In the genomic region with DNA sequence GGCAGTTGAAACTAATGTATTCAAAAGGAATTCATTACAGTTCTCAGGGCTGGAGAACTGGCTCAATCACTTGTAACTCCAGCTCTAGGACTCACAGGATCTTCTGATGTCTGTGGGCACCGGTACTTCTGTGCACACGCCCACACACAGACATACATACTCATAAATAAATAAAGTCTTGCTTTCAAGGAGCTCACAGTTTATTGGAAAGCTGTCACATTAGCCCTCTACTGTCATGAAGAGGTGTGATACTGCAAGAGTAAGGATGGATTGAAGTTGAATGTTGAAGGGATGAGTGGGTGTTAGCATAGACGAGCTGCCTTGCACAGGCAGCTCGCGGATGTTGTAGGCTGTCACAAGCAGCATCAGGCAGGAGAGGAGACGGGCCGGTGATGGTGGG, we compare ENCODE assay signal across 31 mouse cellular contexts. TPM values are rescaled to one million over a fixed set of nuclear protein-coding genes. Genes with fewer than 3 reads are reported as not detected.
DNase-seq lines count a peak whose midpoint lies in the region; ATAC-seq and TF ChIP-seq lines count a peak whose summit lies in the region.
"Had no signal": no experiment of that assay in that cellular context is flagged by ENCODE, and none has a peak within 500 bp of the region (broad histone marks: within the 10 kb centered on the region; RNA-seq: fewer than 3 reads in every experiment).

No protein-coding gene starts in this region.

- TF ChIP-seq CTCF in liver, postnatal 0 days (IDR thresholded peaks at IDR 0.05; ENCODE audit: low read depth) = no peak
- no peak for TF ChIP-seq CTCF in olfactory bulb, adult 2 months (IDR thresholded peaks at IDR 0.05; ENCODE audit: insufficient read depth, low read depth, low read length)

- H3K27ac ChIP-seq in liver, embryonic 12.5 days = peak overlapping the region; percentile 47
- H3K27ac ChIP-seq in liver, postnatal 0 days (ENCODE audit: low read depth) = no peak overlapping the region
- H3K27ac ChIP-seq in olfactory bulb, adult 2 months (ENCODE audit: insufficient read depth, low read depth, low read length) = 0 out of 2 replicates have a peak overlapping the region, but pooled peaks have one; percentile 84
- H3K27ac ChIP-seq in kidney, embryonic 15.5 days = no peak overlapping the region
- H3K27ac ChIP-seq in heart, embryonic 10.5 days = no peak overlapping the region
- H3K27ac ChIP-seq: forebrain, embryonic 13.5 days; hindbrain, embryonic 12.5 days; hindbrain, postnatal 0 days; limb, embryonic 10.5 days; limb, embryonic 15.5 days; liver, embryonic 14.5 days; midbrain, embryonic 10.5 days; midbrain, embryonic 15.5 days; neural tube, embryonic 12.5 days had no signal

- TF ChIP-seq POLR2A in olfactory bulb, adult 2 months (IDR thresholded peaks at IDR 0.05; ENCODE audit: insufficient read depth, low read depth, low read length) = no peak

- TF ChIP-seq EP300 in liver, postnatal 0 days (IDR thresholded peaks at IDR 0.05; ENCODE audit: low read depth) = no peak

- H3K9ac ChIP-seq in liver, embryonic 12.5 days = no peak overlapping the region
- H3K9ac ChIP-seq in liver, postnatal 0 days (replicated peaks) = no peak overlapping the region
- no peak overlapping the region for H3K9ac ChIP-seq in kidney, embryonic 15.5 days
- H3K9ac ChIP-seq: forebrain, embryonic 13.5 days; hindbrain, embryonic 12.5 days; limb, embryonic 15.5 days; liver, embryonic 14.5 days; lung, embryonic 14.5 days; midbrain, embryonic 15.5 days; neural tube, embryonic 12.5 days had no signal

- peaks cover 38% of the 10 kb centered on the region for H3K4me1 ChIP-seq in liver, embryonic 12.5 days
- H3K4me1 ChIP-seq in liver, postnatal 0 days (ENCODE audit: insufficient read depth) = peaks cover 16% of the 10 kb centered on the region; the same call in 1 of the 2 replicates
- peaks cover 23% of the 10 kb centered on the region for H3K4me1 ChIP-seq in olfactory bulb, adult 2 months (ENCODE audit: control insufficient read depth, insufficient read depth, low read length)
- no peaks in the 10 kb centered on the region for H3K4me1 ChIP-seq in kidney, embryonic 15.5 days
- peaks cover 6% of the 10 kb centered on the region; the same call in 1 of the 2 replicates for H3K4me1 ChIP-seq in heart, embryonic 10.5 days
- H3K4me1 ChIP-seq: forebrain, embryonic 13.5 days; hindbrain, embryonic 12.5 days; midbrain, embryonic 10.5 days; midbrain, embryonic 15.5 days; neural tube, embryonic 12.5 days had no signal

- no peak overlapping the region for H3K4me3 ChIP-seq in liver, embryonic 12.5 days
- H3K4me3 ChIP-seq in liver, postnatal 0 days (ENCODE audit: low read depth, low read length) = no peak overlapping the region
- no peak overlapping the region for H3K4me3 ChIP-seq in olfactory bulb, adult 2 months (ENCODE audit: insufficient read depth, low read depth, low read length)
- H3K4me3 ChIP-seq in kidney, embryonic 15.5 days (replicated peaks) = no peak overlapping the region
- H3K4me3 ChIP-seq in heart, embryonic 10.5 days = no peak overlapping the region
- H3K4me3 ChIP-seq: forebrain, embryonic 13.5 days; hindbrain, embryonic 12.5 days; limb, embryonic 10.5 days; limb, embryonic 15.5 days; midbrain, embryonic 10.5 days; midbrain, embryonic 15.5 days; neural tube, embryonic 12.5 days had no signal

- H3K4me2 ChIP-seq in liver, embryonic 12.5 days = no peak overlapping the region
- H3K4me2 ChIP-seq in liver, postnatal 0 days (ENCODE audit: low read depth, low read length) = no peak overlapping the region
- H3K4me2 ChIP-seq in kidney, embryonic 15.5 days = no peak overlapping the region
- H3K4me2 ChIP-seq: forebrain, embryonic 13.5 days; hindbrain, embryonic 12.5 days; limb, embryonic 15.5 days; lung, embryonic 14.5 days; midbrain, embryonic 15.5 days; neural tube, embryonic 12.5 days had no signal

- peak; percentile 29 to 49 for DNase-seq in frontal cortex, postnatal 36 days (ENCODE audit: low spot score in 2 of 2)
- no peak for DNase-seq in frontal cortex, postnatal 10 days (ENCODE audit: low spot score in 2 of 2)
- DNase-seq in liver, postnatal 0 days = no peak
- peak; percentile 74 for DNase-seq in brain, adult 2 months (ENCODE audit: low read depth, low spot score)
- DNase-seq in heart, embryonic 10.5 days (ENCODE audit: low spot score) = no peak
- DNase-seq: adrenal gland, postnatal 25 days; cerebellum, adult 18-20 months; cerebellum, postnatal 14 days; gastrocnemius, postnatal 14 days; heart, postnatal 36 days; kidney, postnatal 36 days; layer of hippocampus, postnatal 36 days; lung, embryonic 14.5 days; lung, postnatal 14 days; right cerebral cortex, postnatal 25 days; spleen, adult 18-20 months; thymus, adult 18-20 months; thymus, postnatal 25 days had no signal

- ATAC-seq in liver, embryonic 12.5 days = no peak
- no peak for ATAC-seq in liver, postnatal 0 days
- no peak for ATAC-seq in kidney, embryonic 15.5 days (replicated peaks; ENCODE audit: low FRiP score)
- ATAC-seq: forebrain, embryonic 13.5 days; hindbrain, postnatal 0 days; intestine, postnatal 0 days; midbrain, embryonic 15.5 days had no signal

- H3K36me3 ChIP-seq in liver, embryonic 12.5 days = peaks cover 25% of the 10 kb centered on the region
- H3K36me3 ChIP-seq in liver, postnatal 0 days (replicated peaks; ENCODE audit: insufficient read depth, low read length) = no peaks in the 10 kb centered on the region
- H3K36me3 ChIP-seq in kidney, embryonic 15.5 days = peaks cover 4% of the 10 kb centered on the region; the same call in 1 of the 2 replicates
- H3K36me3 ChIP-seq in heart, embryonic 10.5 days = peaks cover 12% of the 10 kb centered on the region; the same call in 1 of the 2 replicates
- H3K36me3 ChIP-seq: midbrain, embryonic 15.5 days had no signal

- no peaks in the 10 kb centered on the region; the same call in 1 of the 2 replicates for H3K27me3 ChIP-seq in liver, embryonic 12.5 days (replicated peaks)
- no peaks in the 10 kb centered on the region for H3K27me3 ChIP-seq in liver, postnatal 0 days (ENCODE audit: insufficient read depth, low read length)
- H3K27me3 ChIP-seq in kidney, embryonic 15.5 days = no peaks in the 10 kb centered on the region
- H3K27me3 ChIP-seq in heart, embryonic 10.5 days (ENCODE audit: insufficient read depth, poor library complexity, severe bottlenecking) = no peaks in the 10 kb centered on the region; the same call in 1 of the 2 replicates
- H3K27me3 ChIP-seq: forebrain, embryonic 13.5 days; hindbrain, embryonic 12.5 days; limb, embryonic 15.5 days; midbrain, embryonic 15.5 days; neural tube, embryonic 12.5 days had no signal

- H3K9me3 ChIP-seq in liver, embryonic 12.5 days (replicated peaks) = no peaks in the 10 kb centered on the region
- H3K9me3 ChIP-seq in liver, postnatal 0 days (ENCODE audit: low read length) = no peaks in the 10 kb centered on the region
- no peaks in the 10 kb centered on the region for H3K9me3 ChIP-seq in kidney, embryonic 15.5 days (replicated peaks)
- H3K9me3 ChIP-seq in heart, embryonic 10.5 days = no peaks in the 10 kb centered on the region
- H3K9me3 ChIP-seq: forebrain, embryonic 13.5 days; hindbrain, embryonic 12.5 days; limb, embryonic 10.5 days; limb, embryonic 15.5 days; midbrain, embryonic 15.5 days; neural tube, embryonic 12.5 days had no signal

- WGBS in liver, embryonic 12.5 days (ENCODE audit: insufficient replicate concordance) = 83% methylated on average over 7 of the region's 7 CpGs
- WGBS in liver, postnatal 0 days (ENCODE audit: insufficient replicate concordance) = 81% methylated on average over 7 of the region's 7 CpGs
- WGBS in olfactory bulb, adult 2 months = 72% methylated on average over 7 of the region's 7 CpGs
- WGBS in kidney, embryonic 15.5 days = 73% methylated on average over 7 of the region's 7 CpGs
- 85% methylated on average over 7 of the region's 7 CpGs for WGBS in heart, embryonic 10.5 days

RNA-seq across cellular contexts. Expression of a gene that starts 14.9 kb away (rescaled TPM):
- 37.1 and 37.2 TPM in 2 replicates for polyA plus RNA-seq in liver, embryonic 12.5 days (2016; fragmentation: Nextera tagmentation; extraction: Ambion mirVana)
- polyA plus RNA-seq in liver, postnatal 0 days (2015; fragmentation: Nextera tagmentation; extraction: Ambion mirVana) = 23.8 and 26.0 TPM in 2 replicates
- not detected in 2 replicates for polyA plus RNA-seq in olfactory bulb, adult 2 months (2012; ENCODE audit: insufficient read depth, insufficient read length, low replicate concordance, missing spikeins)
- polyA plus RNA-seq in kidney, embryonic 15.5 days (2015; fragmentation: Nextera tagmentation; extraction: Ambion mirVana) = 67.7 and 72.5 TPM in 2 replicates
- 27.2 and 44.6 TPM in 2 replicates for polyA plus RNA-seq in heart, embryonic 10.5 days (2016; fragmentation: Nextera tagmentation; extraction: Ambion mirVana)

RNA-seq across cellular contexts. Expression of a gene that starts 56.7 kb away (rescaled TPM):
- 7.8 and 8.0 TPM in 2 replicates for polyA plus RNA-seq in liver, embryonic 12.5 days (2016; fragmentation: Nextera tagmentation; extraction: Ambion mirVana)
- 3.6 and 3.9 TPM in 2 replicates for polyA plus RNA-seq in liver, postnatal 0 days (2015; fragmentation: Nextera tagmentation; extraction: Ambion mirVana)
- not detected in 2 replicates for polyA plus RNA-seq in olfactory bulb, adult 2 months (2012; ENCODE audit: insufficient read depth, insufficient read length, low replicate concordance, missing spikeins)
- polyA plus RNA-seq in kidney, embryonic 15.5 days (2015; fragmentation: Nextera tagmentation; extraction: Ambion mirVana) = 4.7 and 5.0 TPM in 2 replicates
- polyA plus RNA-seq in heart, embryonic 10.5 days (2016; fragmentation: Nextera tagmentation; extraction: Ambion mirVana) = 4.4 and 4.8 TPM in 2 replicates

RNA-seq across cellular contexts. Expression of a gene that starts 58.9 kb away (rescaled TPM):
- polyA plus RNA-seq in liver, embryonic 12.5 days (2016; fragmentation: Nextera tagmentation; extraction: Ambion mirVana) = 33.9 and 34.7 TPM in 2 replicates
- polyA plus RNA-seq in liver, postnatal 0 days (2015; fragmentation: Nextera tagmentation; extraction: Ambion mirVana) = 19.3 and 20.8 TPM in 2 replicates
- not detected in 2 replicates for polyA plus RNA-seq in olfactory bulb, adult 2 months (2012; ENCODE audit: insufficient read depth, insufficient read length, low replicate concordance, missing spikeins)
- polyA plus RNA-seq in kidney, embryonic 15.5 days (2015; fragmentation: Nextera tagmentation; extraction: Ambion mirVana) = 39.0 and 40.6 TPM in 2 replicates
- 33.1 and 39.9 TPM in 2 replicates for polyA plus RNA-seq in heart, embryonic 10.5 days (2016; fragmentation: Nextera tagmentation; extraction: Ambion mirVana)

RNA-seq across cellular contexts. Expression of a gene that starts 59.0 kb away (rescaled TPM):
- polyA plus RNA-seq in liver, embryonic 12.5 days (2016; fragmentation: Nextera tagmentation; extraction: Ambion mirVana) = 39.1 and 41.1 TPM in 2 replicates
- polyA plus RNA-seq in liver, postnatal 0 days (2015; fragmentation: Nextera tagmentation; extraction: Ambion mirVana) = 291 and 304 TPM in 2 replicates
- not detected in 2 replicates for polyA plus RNA-seq in olfactory bulb, adult 2 months (2012; ENCODE audit: insufficient read depth, insufficient read length, low replicate concordance, missing spikeins)
- 49.9 and 50.6 TPM in 2 replicates for polyA plus RNA-seq in kidney, embryonic 15.5 days (2015; fragmentation: Nextera tagmentation; extraction: Ambion mirVana)
- polyA plus RNA-seq in heart, embryonic 10.5 days (2016; fragmentation: Nextera tagmentation; extraction: Ambion mirVana) = 25.1 and 35.9 TPM in 2 replicates

Comparison
In these comparisons a context has a peak if more than half of its experiments do, and no peak if none do; other contexts are left out.
1. DNase-seq: peak in frontal cortex, postnatal 36 days (2 of 2) and brain, adult 2 months (single experiment); none in frontal cortex, postnatal 10 days (0 of 2), liver, postnatal 0 days (single experiment) and heart, embryonic 10.5 days (single experiment).
2. H3K27ac ChIP-seq: peak in liver, embryonic 12.5 days (single experiment) and olfactory bulb, adult 2 months (single experiment); none in liver, postnatal 0 days (single experiment), kidney, embryonic 15.5 days (single experiment) and heart, embryonic 10.5 days (single experiment).